ENCODE assay signal across 11 mouse cellular contexts in genomic region chr2:84647051-84647568, GRCm38 (mm10). TPM values are rescaled to one million over a fixed set of nuclear protein-coding genes. Genes with fewer than 3 reads are reported as not detected.
DNase-seq lines count a peak whose midpoint lies in the region; ATAC-seq and TF ChIP-seq lines count a peak whose summit lies in the region.
"Had no signal": no experiment of that assay in that cellular context is flagged by ENCODE, and none has a peak within 500 bp of the region (broad histone marks: within the 10 kb centered on the region; RNA-seq: fewer than 3 reads in every experiment).

No protein-coding gene starts in this region.

- peaks cover 23% of the 10 kb centered on the region for H3K4me1 ChIP-seq in kidney, embryonic 16.5 days (ENCODE audit: insufficient read depth, low read length)
- H3K4me1 ChIP-seq in embryonic facial prominence, embryonic 14.5 days (ENCODE audit: control insufficient read depth, insufficient read depth, low read length), result peaks cover 8% of the 10 kb centered on the region; the same call in 1 of the 2 replicates
- H3K4me1 ChIP-seq in heart, postnatal 0 days (ENCODE audit: control insufficient read depth, insufficient read depth), result peaks cover 48% of the 10 kb centered on the region
- peaks cover 27% of the 10 kb centered on the region for H3K4me1 ChIP-seq in midbrain, embryonic 16.5 days (ENCODE audit: control insufficient read depth, insufficient read depth, low read length)

- ATAC-seq in kidney, embryonic 16.5 days (ENCODE audit: low FRiP score, low TSS enrichment), result no peak
- ATAC-seq in embryonic facial prominence, embryonic 14.5 days (ENCODE audit: low read depth), result no peak
- no peak for ATAC-seq in heart, postnatal 0 days (ENCODE audit: insufficient read depth, low read depth)
- no peak for ATAC-seq in midbrain, embryonic 16.5 days
- ATAC-seq in inflammation-experienced regulatory T-cells, adult 6 months, result no peak

- no peak overlapping the region for H3K4me3 ChIP-seq in kidney, embryonic 16.5 days (ENCODE audit: low read length)
- H3K4me3 ChIP-seq in embryonic facial prominence, embryonic 14.5 days (ENCODE audit: low read depth, low read length), result no peak overlapping the region
- H3K4me3 ChIP-seq in heart, postnatal 0 days (ENCODE audit: low read depth, low read length), result peak overlapping the region; percentile 72
- peak overlapping the region; percentile 74; the same call in 1 of the 2 replicates for H3K4me3 ChIP-seq in midbrain, embryonic 16.5 days (ENCODE audit: low read depth, low read length)

- H3K9ac ChIP-seq in kidney, embryonic 16.5 days (replicated peaks; ENCODE audit: low read length), result no peak overlapping the region
- H3K9ac ChIP-seq in embryonic facial prominence, embryonic 14.5 days (ENCODE audit: low read depth, low read length), result no peak overlapping the region
- no peak overlapping the region for H3K9ac ChIP-seq in heart, postnatal 0 days (replicated peaks; ENCODE audit: low read depth, low read length)
- no peak overlapping the region for H3K9ac ChIP-seq in midbrain, embryonic 16.5 days (ENCODE audit: low read depth, low read length)

- no peak for DNase-seq in kidney, postnatal 25 days
- no peak for DNase-seq in embryonic facial prominence, embryonic 14.5 days (ENCODE audit: low spot score)
- no peak for DNase-seq in heart, postnatal 0 days (ENCODE audit: low spot score)
- no peak for DNase-seq in layer of hippocampus, postnatal 10 days (ENCODE audit: low spot score in 2 of 2)
- DNase-seq: cerebellum, adult 11-12 months; kidney, adult 18-20 months; right cerebral cortex, postnatal 4 days; thymus, postnatal 36 days had no signal

- 94% methylated on average over 6 of the region's 6 CpGs for WGBS in kidney, embryonic 16.5 days
- WGBS in embryonic facial prominence, embryonic 14.5 days, result 91% methylated on average over 6 of the region's 6 CpGs
- WGBS in heart, postnatal 0 days, result 73% methylated on average over 6 of the region's 6 CpGs
- 94% methylated on average over 6 of the region's 6 CpGs for WGBS in midbrain, embryonic 16.5 days

- no peak for TF ChIP-seq EP300 in heart, postnatal 0 days (IDR thresholded peaks at IDR 0.05; ENCODE audit: low read depth)

- no peaks in the 10 kb centered on the region for H3K27me3 ChIP-seq in kidney, embryonic 16.5 days (ENCODE audit: insufficient read depth, low read length)
- no peaks in the 10 kb centered on the region for H3K27me3 ChIP-seq in embryonic facial prominence, embryonic 14.5 days (replicated peaks; ENCODE audit: control insufficient read depth, insufficient read depth, low read length)
- H3K27me3 ChIP-seq in heart, postnatal 0 days (ENCODE audit: control insufficient read depth, insufficient read depth, low read length), result no peaks in the 10 kb centered on the region
- H3K27me3 ChIP-seq in midbrain, embryonic 16.5 days (ENCODE audit: control insufficient read depth, insufficient read depth, low read depth, low read length), result no peaks in the 10 kb centered on the region

- H3K36me3 ChIP-seq in kidney, embryonic 16.5 days (ENCODE audit: insufficient read depth, low read length), result peaks cover 4% of the 10 kb centered on the region; the same call in 1 of the 2 replicates
- H3K36me3 ChIP-seq in embryonic facial prominence, embryonic 14.5 days (ENCODE audit: control insufficient read depth, insufficient read depth, low read length), result no peaks in the 10 kb centered on the region
- H3K36me3 ChIP-seq in heart, postnatal 0 days (replicated peaks; ENCODE audit: control insufficient read depth, insufficient read depth, low read length), result no peaks in the 10 kb centered on the region
- no peaks in the 10 kb centered on the region for H3K36me3 ChIP-seq in midbrain, embryonic 16.5 days (ENCODE audit: control insufficient read depth, insufficient read depth, low read length)

- no peak for TF ChIP-seq CTCF in heart, postnatal 0 days (IDR thresholded peaks at IDR 0.05; ENCODE audit: low read depth)

- H3K4me2 ChIP-seq in kidney, embryonic 16.5 days (replicated peaks; ENCODE audit: low read depth, low read length), result 0 out of 2 replicates have a peak overlapping the region, but pooled peaks have one; percentile 70
- peak overlapping the region; percentile 70; the same call in 1 of the 2 replicates for H3K4me2 ChIP-seq in embryonic facial prominence, embryonic 14.5 days (ENCODE audit: low read depth, low read length)
- H3K4me2 ChIP-seq in heart, postnatal 0 days (ENCODE audit: low read depth, low read length), result peak overlapping the region; percentile 72
- peak overlapping the region; percentile 73 for H3K4me2 ChIP-seq in midbrain, embryonic 16.5 days (ENCODE audit: low read length)

- no peaks in the 10 kb centered on the region for H3K9me3 ChIP-seq in kidney, embryonic 16.5 days (ENCODE audit: low read length)
- no peaks in the 10 kb centered on the region for H3K9me3 ChIP-seq in embryonic facial prominence, embryonic 14.5 days (ENCODE audit: control insufficient read depth, low read length)
- no peaks in the 10 kb centered on the region for H3K9me3 ChIP-seq in heart, postnatal 0 days (replicated peaks; ENCODE audit: control insufficient read depth, low read length)
- H3K9me3 ChIP-seq in midbrain, embryonic 16.5 days (replicated peaks; ENCODE audit: control insufficient read depth, low read length, poor library complexity, severe bottlenecking), result no peaks in the 10 kb centered on the region

- no peak overlapping the region for H3K27ac ChIP-seq in kidney, embryonic 16.5 days (ENCODE audit: low read length)
- no peak overlapping the region for H3K27ac ChIP-seq in embryonic facial prominence, embryonic 14.5 days (replicated peaks; ENCODE audit: low read depth, low read length)
- peak overlapping the region; percentile 38; the same call in 1 of the 2 replicates for H3K27ac ChIP-seq in heart, postnatal 0 days (ENCODE audit: low read depth)
- no peak overlapping the region for H3K27ac ChIP-seq in midbrain, embryonic 16.5 days (ENCODE audit: low read length)

RNA-seq across cellular contexts. Expression of gene Ctnnd1, which starts 3.5 kb away (rescaled TPM):
- 55.7 and 59.3 TPM in 2 replicates for polyA plus RNA-seq in kidney, embryonic 16.5 days (2015; fragmentation: Nextera tagmentation; extraction: Ambion mirVana)
- 48.9 and 49.0 TPM in 2 replicates for polyA plus RNA-seq in embryonic facial prominence, embryonic 14.5 days (2014; fragmentation: Nextera tagmentation; extraction: Ambion mirVana)
- total RNA-seq in heart, postnatal 0 days (2014; rRNA removed; ENCODE audit: low replicate concordance), result 121 and 156 TPM in 2 replicates
- 26.5 and 29.8 TPM in 2 replicates for polyA plus RNA-seq in heart, postnatal 0 days (2015; fragmentation: Nextera tagmentation; extraction: Ambion mirVana)
- 29.9 and 30.1 TPM in 2 replicates for polyA plus RNA-seq in midbrain, embryonic 16.5 days (2015; fragmentation: Nextera tagmentation; extraction: Ambion mirVana)
- total RNA-seq in layer of hippocampus, postnatal 10 days (2021), result 10 to 100 TPM; 62.2 to 63.7 TPM
- polyA plus RNA-seq in inflammation-experienced regulatory T-cells, adult 6 months (2017; shearing (Covaris generic)), result under 1 TPM; 0.35 to 0.97 (median 0.62) TPM

RNA-seq across cellular contexts. Expression of gene Btbd18, which starts 11.8 kb away (rescaled TPM):
- polyA plus RNA-seq in kidney, embryonic 16.5 days (2015; fragmentation: Nextera tagmentation; extraction: Ambion mirVana), result 0.14 and 0.22 TPM in 2 replicates
- 0.14 TPM in 1 of 2 replicates, not detected in the other for polyA plus RNA-seq in embryonic facial prominence, embryonic 14.5 days (2014; fragmentation: Nextera tagmentation; extraction: Ambion mirVana)
- not detected in 2 replicates for total RNA-seq in heart, postnatal 0 days (2014; rRNA removed; ENCODE audit: low replicate concordance)
- 0.05 and 0.08 TPM in 2 replicates for polyA plus RNA-seq in heart, postnatal 0 days (2015; fragmentation: Nextera tagmentation; extraction: Ambion mirVana)
- 0.26 and 0.39 TPM in 2 replicates for polyA plus RNA-seq in midbrain, embryonic 16.5 days (2015; fragmentation: Nextera tagmentation; extraction: Ambion mirVana)
- not detected for total RNA-seq in layer of hippocampus, postnatal 10 days (2021)
- under 1 TPM; 0.43 to 0.73 (median 0.64) TPM for polyA plus RNA-seq in inflammation-experienced regulatory T-cells, adult 6 months (2017; shearing (Covaris generic))

RNA-seq across cellular contexts. Expression of gene Selenoh, which starts 23.5 kb away (rescaled TPM):
- 304 and 332 TPM in 2 replicates for polyA plus RNA-seq in kidney, embryonic 16.5 days (2015; fragmentation: Nextera tagmentation; extraction: Ambion mirVana)
- polyA plus RNA-seq in embryonic facial prominence, embryonic 14.5 days (2014; fragmentation: Nextera tagmentation; extraction: Ambion mirVana), result 237 and 272 TPM in 2 replicates
- 240 and 350 TPM in 2 replicates for total RNA-seq in heart, postnatal 0 days (2014; rRNA removed; ENCODE audit: low replicate concordance)
- polyA plus RNA-seq in heart, postnatal 0 days (2015; fragmentation: Nextera tagmentation; extraction: Ambion mirVana), result 137 and 149 TPM in 2 replicates
- 177 and 185 TPM in 2 replicates for polyA plus RNA-seq in midbrain, embryonic 16.5 days (2015; fragmentation: Nextera tagmentation; extraction: Ambion mirVana)
- total RNA-seq in layer of hippocampus, postnatal 10 days (2021), result 10 to 100 TPM; 58.8 to 67.6 TPM
- 100 to 1,000 TPM; 113 to 247 (median 134) TPM for polyA plus RNA-seq in inflammation-experienced regulatory T-cells, adult 6 months (2017; shearing (Covaris generic))

RNA-seq across cellular contexts. Expression of gene Gm28635, which starts 30.7 kb away (rescaled TPM):
- polyA plus RNA-seq in kidney, embryonic 16.5 days (2015; fragmentation: Nextera tagmentation; extraction: Ambion mirVana), result not detected in 2 replicates
- not detected in 2 replicates for polyA plus RNA-seq in embryonic facial prominence, embryonic 14.5 days (2014; fragmentation: Nextera tagmentation; extraction: Ambion mirVana)
- not detected in 2 replicates for total RNA-seq in heart, postnatal 0 days (2014; rRNA removed; ENCODE audit: low replicate concordance)
- not detected in 2 replicates for polyA plus RNA-seq in heart, postnatal 0 days (2015; fragmentation: Nextera tagmentation; extraction: Ambion mirVana)
- not detected in 2 replicates for polyA plus RNA-seq in midbrain, embryonic 16.5 days (2015; fragmentation: Nextera tagmentation; extraction: Ambion mirVana)
- total RNA-seq in layer of hippocampus, postnatal 10 days (2021), result 1 to 10 TPM; 4.1 to 4.8 TPM
- not detected for polyA plus RNA-seq in inflammation-experienced regulatory T-cells, adult 6 months (2017; shearing (Covaris generic))

RNA-seq across cellular contexts. Expression of gene Med19, which starts 31.1 kb away (rescaled TPM):
- 39.2 and 42.6 TPM in 2 replicates for polyA plus RNA-seq in kidney, embryonic 16.5 days (2015; fragmentation: Nextera tagmentation; extraction: Ambion mirVana)
- polyA plus RNA-seq in embryonic facial prominence, embryonic 14.5 days (2014; fragmentation: Nextera tagmentation; extraction: Ambion mirVana), result 28.4 and 28.8 TPM in 2 replicates
- 8.1 and 41.5 TPM in 2 replicates for total RNA-seq in heart, postnatal 0 days (2014; rRNA removed; ENCODE audit: low replicate concordance)
- polyA plus RNA-seq in heart, postnatal 0 days (2015; fragmentation: Nextera tagmentation; extraction: Ambion mirVana), result 15.9 and 17.0 TPM in 2 replicates
- 52.3 and 53.6 TPM in 2 replicates for polyA plus RNA-seq in midbrain, embryonic 16.5 days (2015; fragmentation: Nextera tagmentation; extraction: Ambion mirVana)
- 10 to 100 TPM; 33.0 to 38.8 TPM for total RNA-seq in layer of hippocampus, postnatal 10 days (2021)
- 10 to 100 TPM; 16.8 to 20.5 (median 18.9) TPM for polyA plus RNA-seq in inflammation-experienced regulatory T-cells, adult 6 months (2017; shearing (Covaris generic))

Comparison
In these comparisons a context has a peak if more than half of its experiments do, and no peak if none do; other contexts are left out.
1. H3K4me3 ChIP-seq: peak in heart, postnatal 0 days (single experiment) and midbrain, embryonic 16.5 days (single experiment); none in kidney, embryonic 16.5 days (single experiment) and embryonic facial prominence, embryonic 14.5 days (single experiment).
2. RNA of gene Ctnnd1, which starts 3.5 kb away (polyA plus RNA-seq): 55.7 to 59.3 TPM in kidney, embryonic 16.5 days, 48.9 to 49.0 TPM in embryonic facial prominence, embryonic 14.5 days, 29.9 to 30.1 TPM in midbrain, embryonic 16.5 days and 26.5 to 29.8 TPM in heart, postnatal 0 days; 0.35 to 0.97 TPM in inflammation-experienced regulatory T-cells, adult 6 months; every median in the first group is over 10 times any median in the second.
3. Peak in every context shown above with its lines, with median percentiles within 50 percentile points of each other: H3K4me2 ChIP-seq.